Mouse (Mus musculus): ENCODE results near the gene Syt1.

GRCm38 (mm10) chr10:108701361-108702128, 309.2 kb downstream of the Syt1 start:
- TF ChIP-seq CTCF (IDR thresholded peaks at IDR 0.05; ENCODE audit: borderline replicate concordance, insufficient read depth, low read length) (no peak), POLR2A (IDR thresholded peaks at IDR 0.05; ENCODE audit: low read depth, low read length) (no peak)

Data from embryonic fibroblast, embryonic 13.5 days (primary cell).